Mouse (Mus musculus): ENCODE data around the gene Crxos. TPM values are rescaled to one million over a fixed set of nuclear protein-coding genes. Genes with fewer than 3 reads are reported as not detected.

Crxos gene
- polyA plus RNA-seq, 1 experiment from 2014 or later: not detected

- Histone ChIP-seq H3K36me3 (ENCODE audit: control insufficient read depth, insufficient read depth, low read length) (peaks cover 30% of the 10 kb centered on the region; the same call in 1 of the 2 replicates), H3K27me3 (ENCODE audit: control insufficient read depth, insufficient read depth, low read length) (no peaks in the 10 kb centered on the region), H3K9me3 (ENCODE audit: control insufficient read depth, low read length) (no peaks in the 10 kb centered on the region), H3K4me1 (ENCODE audit: control insufficient read depth, insufficient read depth, low read length) (peaks cover 9% of the 10 kb centered on the region), H3K9ac (ENCODE audit: low read depth, low read length) (no peak overlapping the region), H3K4me3 (ENCODE audit: low read length) (no peak overlapping the region), H3K27ac (ENCODE audit: low read depth, low read length) (no peak overlapping the region), H3K4me2 (replicated peaks; ENCODE audit: low read depth, low read length) (no peak overlapping the region)
- 78% methylated on average over 3 of the region's 3 CpGs for WGBS
- ATAC-seq (ENCODE audit: low FRiP score, low TSS enrichment): no peak
Observed at GRCm38 (mm10) chr7:15916134-15916723, 33.8 kb downstream of the Crxos start.

GRCm38 (mm10) chr7:15916996-15917395 is 34.6 kb downstream of the Crxos start:
- peaks cover 9% of the 10 kb centered on the region for H3K4me1 ChIP-seq (ENCODE audit: control insufficient read depth, insufficient read depth, low read length)
- WGBS: 90% methylated on average over 4 of the region's 4 CpGs
- ATAC-seq (ENCODE audit: low FRiP score, low TSS enrichment): no peak
- no peaks in the 10 kb centered on the region for H3K27me3 ChIP-seq (ENCODE audit: control insufficient read depth, insufficient read depth, low read length)
- peaks cover 30% of the 10 kb centered on the region; the same call in 1 of the 2 replicates for H3K36me3 ChIP-seq (ENCODE audit: control insufficient read depth, insufficient read depth, low read length)
- no peak overlapping the region for H3K4me3 ChIP-seq (ENCODE audit: low read length)
- no peak overlapping the region for H3K27ac ChIP-seq (ENCODE audit: low read depth, low read length)
- H3K9me3 ChIP-seq (ENCODE audit: control insufficient read depth, low read length): no peaks in the 10 kb centered on the region
- no peak overlapping the region for H3K4me2 ChIP-seq (replicated peaks; ENCODE audit: low read depth, low read length)
- H3K9ac ChIP-seq (ENCODE audit: low read depth, low read length): no peak overlapping the region

GRCm38 (mm10) chr7:15918371-15918770 is 36.0 kb downstream of the Crxos start:
- Histone ChIP-seq H3K4me1 (ENCODE audit: control insufficient read depth, insufficient read depth, low read length) (peaks cover 12% of the 10 kb centered on the region), H3K27me3 (ENCODE audit: control insufficient read depth, insufficient read depth, low read length) (no peaks in the 10 kb centered on the region), H3K4me3 (ENCODE audit: low read length) (no peak overlapping the region), H3K9me3 (ENCODE audit: control insufficient read depth, low read length) (no peaks in the 10 kb centered on the region), H3K4me2 (replicated peaks; ENCODE audit: low read depth, low read length) (no peak overlapping the region), H3K9ac (ENCODE audit: low read depth, low read length) (no peak overlapping the region), H3K27ac (ENCODE audit: low read depth, low read length) (no peak overlapping the region), H3K36me3 (ENCODE audit: control insufficient read depth, insufficient read depth, low read length) (peaks cover 30% of the 10 kb centered on the region; the same call in 1 of the 2 replicates)
- no peak for ATAC-seq (ENCODE audit: low FRiP score, low TSS enrichment)

DNA sequence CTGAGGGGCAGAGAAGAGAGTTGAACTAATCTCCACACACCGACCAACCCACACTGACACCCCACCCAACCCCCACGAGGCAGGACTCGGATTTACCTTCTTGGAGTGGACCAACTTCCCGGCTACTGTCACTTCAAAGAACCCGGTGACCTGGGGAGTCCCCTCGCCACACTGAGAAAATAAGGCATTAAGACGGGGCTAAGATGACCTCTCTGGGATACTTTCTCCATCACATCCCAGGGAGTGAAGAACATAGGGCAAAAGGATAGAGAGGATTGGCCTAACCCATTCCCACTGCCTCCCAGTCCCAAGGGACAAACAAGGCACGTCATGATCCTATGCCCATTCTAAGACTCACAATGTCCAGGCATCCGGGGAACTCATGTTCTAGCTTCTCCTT is 37.5 kb downstream of the Crxos start:
- Histone ChIP-seq H3K9ac (ENCODE audit: low read depth, low read length) (no peak overlapping the region), H3K27me3 (ENCODE audit: control insufficient read depth, insufficient read depth, low read length) (no peaks in the 10 kb centered on the region), H3K4me3 (ENCODE audit: low read length) (no peak overlapping the region), H3K4me1 (ENCODE audit: control insufficient read depth, insufficient read depth, low read length) (peaks cover 12% of the 10 kb centered on the region), H3K4me2 (replicated peaks; ENCODE audit: low read depth, low read length) (0 out of 2 replicates have a peak overlapping the region, but pooled peaks have one; percentile 49), H3K9me3 (ENCODE audit: control insufficient read depth, low read length) (no peaks in the 10 kb centered on the region), H3K27ac (ENCODE audit: low read depth, low read length) (no peak overlapping the region), H3K36me3 (ENCODE audit: control insufficient read depth, insufficient read depth, low read length) (peaks cover 30% of the 10 kb centered on the region; the same call in 1 of the 2 replicates)
- WGBS: 90% methylated on average over 9 of the region's 9 CpGs
- no peak for ATAC-seq (ENCODE audit: low FRiP score, low TSS enrichment)

DNA sequence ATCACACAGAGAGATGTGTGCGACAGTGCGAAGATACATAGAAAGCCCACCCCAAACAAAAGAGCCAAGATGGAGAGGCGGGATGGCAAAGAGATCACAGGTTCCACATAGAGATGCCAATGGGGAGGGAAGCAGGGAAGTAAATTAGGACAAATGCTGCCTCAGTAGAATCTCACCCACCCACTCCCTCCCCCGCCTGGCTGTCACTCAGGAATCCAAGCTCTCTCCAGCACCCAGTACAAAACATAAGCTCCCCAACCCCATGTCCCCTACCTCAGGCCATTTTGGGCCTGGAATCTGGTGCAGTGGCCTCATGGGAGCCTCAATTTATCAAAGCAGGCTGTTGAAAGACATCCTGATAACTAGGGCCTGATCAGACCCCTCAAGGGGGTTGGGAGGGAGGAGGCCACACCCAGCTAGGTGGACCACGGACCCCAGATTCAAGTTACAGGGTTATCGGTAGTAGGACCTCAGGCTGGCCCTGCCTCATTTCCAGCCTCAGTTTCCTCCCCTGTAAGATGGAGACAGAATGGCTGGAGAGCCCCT is 38.3 kb downstream of the Crxos start:
- peaks cover 30% of the 10 kb centered on the region; the same call in 1 of the 2 replicates for H3K36me3 ChIP-seq (ENCODE audit: control insufficient read depth, insufficient read depth, low read length)
- H3K4me1 ChIP-seq (ENCODE audit: control insufficient read depth, insufficient read depth, low read length): peaks cover 12% of the 10 kb centered on the region
- no peak for ATAC-seq (ENCODE audit: low FRiP score, low TSS enrichment)
- peak overlapping the region; percentile 70; the same call in 1 of the 2 replicates for H3K9ac ChIP-seq (ENCODE audit: low read depth, low read length)
- H3K27ac ChIP-seq (ENCODE audit: low read depth, low read length): no peak overlapping the region
- peak overlapping the region; percentile 49 for H3K4me2 ChIP-seq (replicated peaks; ENCODE audit: low read depth, low read length)
- H3K27me3 ChIP-seq (ENCODE audit: control insufficient read depth, insufficient read depth, low read length): no peaks in the 10 kb centered on the region
- WGBS: 90% methylated on average over 6 of the region's 6 CpGs
- H3K4me3 ChIP-seq (ENCODE audit: low read length): peak overlapping the region; percentile 71
- H3K9me3 ChIP-seq (ENCODE audit: control insufficient read depth, low read length): no peaks in the 10 kb centered on the region

- peak; percentile 60 for ATAC-seq (ENCODE audit: low FRiP score, low TSS enrichment)
- peak overlapping the region; percentile 70 for H3K9ac ChIP-seq (ENCODE audit: low read depth, low read length)
- WGBS: under 1% methylated on average over 10 of the region's 10 CpGs
- H3K27ac ChIP-seq (ENCODE audit: low read depth, low read length): peak overlapping the region; percentile 25; the same call in 1 of the 2 replicates
- peak overlapping the region; percentile 71 for H3K4me3 ChIP-seq (ENCODE audit: low read length)
- H3K4me2 ChIP-seq (replicated peaks; ENCODE audit: low read depth, low read length): peak overlapping the region; percentile 49
- peaks cover 28% of the 10 kb centered on the region; the same call in 1 of the 2 replicates for H3K36me3 ChIP-seq (ENCODE audit: control insufficient read depth, insufficient read depth, low read length)
- no peaks in the 10 kb centered on the region for H3K9me3 ChIP-seq (ENCODE audit: control insufficient read depth, low read length)
- no peaks in the 10 kb centered on the region for H3K27me3 ChIP-seq (ENCODE audit: control insufficient read depth, insufficient read depth, low read length)
- H3K4me1 ChIP-seq (ENCODE audit: control insufficient read depth, insufficient read depth, low read length): peaks cover 12% of the 10 kb centered on the region
Observed at GRCm38 (mm10) chr7:15921796-15922195, 39.4 kb downstream of the Crxos start.

- Histone ChIP-seq H3K4me1 (ENCODE audit: control insufficient read depth, insufficient read depth, low read length) (peaks cover 12% of the 10 kb centered on the region), H3K27ac (ENCODE audit: low read depth, low read length) (peak within 1 kb of the TSS; percentile 27; the same call in 1 of the 2 replicates), H3K9ac (ENCODE audit: low read depth, low read length) (peak within 1 kb of the TSS; percentile 70), H3K4me2 (replicated peaks; ENCODE audit: low read depth, low read length) (peak within 1 kb of the TSS; percentile 49), H3K4me3 (ENCODE audit: low read length) (peak within 1 kb of the TSS; percentile 71), H3K27me3 (ENCODE audit: control insufficient read depth, insufficient read depth, low read length) (no peaks in the 10 kb centered on the region), H3K9me3 (ENCODE audit: control insufficient read depth, low read length) (no peaks in the 10 kb centered on the region), H3K36me3 (ENCODE audit: control insufficient read depth, insufficient read depth, low read length) (peaks cover 23% of the 10 kb centered on the region; the same call in 1 of the 2 replicates)
- peak; percentile 95 for ATAC-seq (ENCODE audit: low FRiP score, low TSS enrichment)
- under 1% methylated on average over 33 of the region's 33 CpGs for WGBS
Observed at GRCm38 (mm10) chr7:15922220-15922773, 39.9 kb downstream of the Crxos start, which contains the start of gene Selenow. TSS of gene Selenow (minus strand) at chr7:15922402.

- WGBS: 31% methylated on average over 4 of the region's 4 CpGs
- no peak overlapping the region for H3K4me3 ChIP-seq (ENCODE audit: low read length)
Observed at GRCm38 (mm10) chr7:15929910-15930309, 47.5 kb downstream of the Crxos start.

GRCm38 (mm10) chr7:15930543-15930942 is 48.1 kb downstream of the Crxos start:
- Histone ChIP-seq H3K4me1 (ENCODE audit: control insufficient read depth, insufficient read depth, low read length) (0 out of 2 replicates have a peak, but pooled peaks cover 3% of the 10 kb centered on the region), H3K9ac (ENCODE audit: low read depth, low read length) (no peak overlapping the region), H3K4me2 (replicated peaks; ENCODE audit: low read depth, low read length) (no peak overlapping the region), H3K27ac (ENCODE audit: low read depth, low read length) (no peak overlapping the region), H3K4me3 (ENCODE audit: low read length) (no peak overlapping the region), H3K27me3 (ENCODE audit: control insufficient read depth, insufficient read depth, low read length) (no peaks in the 10 kb centered on the region), H3K9me3 (ENCODE audit: control insufficient read depth, low read length) (no peaks in the 10 kb centered on the region), H3K36me3 (ENCODE audit: control insufficient read depth, insufficient read depth, low read length) (no peaks in the 10 kb centered on the region)
- ATAC-seq (ENCODE audit: low FRiP score, low TSS enrichment): no peak
- WGBS: 68% methylated on average over 2 of the region's 2 CpGs

More at GRCm38 (mm10) chr7:15929910-15930309, 47.5 kb downstream of the Crxos start:
- no peaks in the 10 kb centered on the region for H3K27me3 ChIP-seq (ENCODE audit: control insufficient read depth, insufficient read depth, low read length)
- H3K27ac ChIP-seq (ENCODE audit: low read depth, low read length): no peak overlapping the region
- no peaks in the 10 kb centered on the region for H3K9me3 ChIP-seq (ENCODE audit: control insufficient read depth, low read length)
- 0 out of 2 replicates have a peak, but pooled peaks cover 3% of the 10 kb centered on the region for H3K4me1 ChIP-seq (ENCODE audit: control insufficient read depth, insufficient read depth, low read length)
- peak; percentile 63 for ATAC-seq (ENCODE audit: low FRiP score, low TSS enrichment)
- H3K9ac ChIP-seq (ENCODE audit: low read depth, low read length): no peak overlapping the region
- no peak overlapping the region for H3K4me2 ChIP-seq (replicated peaks; ENCODE audit: low read depth, low read length)
- no peaks in the 10 kb centered on the region for H3K36me3 ChIP-seq (ENCODE audit: control insufficient read depth, insufficient read depth, low read length)
